Mouse (Mus musculus) bone marrow macrophage, adult 2 months (primary cell): Measurements from ENCODE around the gene Hpd.

ENCODE experiments used
- CTCF ChIP-seq: IDR thresholded peaks from 2 replicates; pipeline ENCODE4 v1.5.1; 2012; ENCODE audit warnings: low read depth, mild to moderate bottlenecking, low read length, moderate library complexity
- POLR2A ChIP-seq: IDR thresholded peaks from 2 replicates; pipeline ENCODE4 v1.6.1; 2012; ENCODE audit warnings: mild to moderate bottlenecking, low read depth, low read length, borderline replicate concordance

DNA sequence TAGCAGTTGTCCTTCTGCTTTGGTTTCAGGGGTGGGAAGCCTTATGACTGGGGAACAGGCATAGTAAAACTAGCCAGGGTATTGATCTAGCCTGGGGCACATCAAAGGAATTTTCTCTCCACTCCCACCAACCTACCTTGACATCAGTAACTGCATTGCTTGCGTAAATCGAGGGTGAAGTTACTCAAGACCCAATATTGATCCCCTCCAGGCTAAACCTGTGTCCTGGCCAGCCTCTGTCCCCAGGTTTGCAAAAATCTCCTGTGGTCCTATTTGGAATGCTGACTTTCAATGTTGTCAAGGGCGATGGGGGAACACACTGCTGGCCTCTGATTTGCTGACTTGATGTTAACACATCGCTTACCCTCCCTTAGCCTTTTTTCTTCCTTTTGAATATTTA is 14.2 kb upstream of the Hpd start:
- TF ChIP-seq CTCF: no peak
- no peak for TF ChIP-seq POLR2A
